Mouse (Mus musculus): ENCODE results near the gene Rgs2. TPM values are rescaled to one million over a fixed set of nuclear protein-coding genes. Genes with fewer than 3 reads are reported as not detected.

Gene Rgs2
- polyA plus RNA-seq (2015; fragmentation: Nextera tagmentation; extraction: Ambion mirVana): 108 and 119 TPM in 2 replicates

GRCm38 (mm10) chr1:144003904-144004740 lies at the start of gene Rgs2:
Gene Rgs2, minus strand, starts transcription at chr1:144004161.
- peaks cover 3% of the 10 kb centered on the region; the same call in 1 of the 2 replicates for H3K36me3 ChIP-seq (ENCODE audit: control insufficient read depth, insufficient read depth, low read length)
- H3K27me3 ChIP-seq (ENCODE audit: control insufficient read depth, insufficient read depth, low read length): no peaks in the 10 kb centered on the region
- peak within 1 kb of the TSS; percentile 73 for H3K4me2 ChIP-seq (replicated peaks; ENCODE audit: low read depth)
- TF ChIP-seq EP300 (optimal IDR thresholded peaks at IDR 0.05) (peak; percentile 12), CTCF (IDR thresholded peaks at IDR 0.05; ENCODE audit: low read depth) (peak; percentile 32)
- H3K4me3 ChIP-seq (ENCODE audit: low read depth, low read length): peak within 1 kb of the TSS; percentile 60
- ATAC-seq (ENCODE audit: low FRiP score, low TSS enrichment) (peak; percentile 99), DNase-seq (ENCODE audit: low spot score) (peak; percentile 96)
- H3K9ac ChIP-seq (ENCODE audit: low read length): peak within 1 kb of the TSS; percentile 69
- H3K27ac ChIP-seq (replicated peaks): peak within 1 kb of the TSS; percentile 83
- H3K9me3 ChIP-seq (ENCODE audit: control insufficient read depth, low read length): no peaks in the 10 kb centered on the region
- under 1% methylated on average over 54 of the region's 57 CpGs for WGBS
- no peaks in the 10 kb centered on the region; the same call in 1 of the 2 replicates for H3K4me1 ChIP-seq (replicated peaks; ENCODE audit: control insufficient read depth, insufficient read depth)

- DNase-seq (ENCODE audit: low spot score) (no peak), ATAC-seq (ENCODE audit: low FRiP score, low TSS enrichment) (no peak)
- no peak overlapping the region for H3K27ac ChIP-seq (replicated peaks)
- H3K9ac ChIP-seq (ENCODE audit: low read length): no peak overlapping the region
- WGBS: 83% methylated on average over 4 of the region's 4 CpGs
- no peak overlapping the region for H3K4me3 ChIP-seq (ENCODE audit: low read depth, low read length)
- TF ChIP-seq EP300 (optimal IDR thresholded peaks at IDR 0.05) (no peak), CTCF (IDR thresholded peaks at IDR 0.05; ENCODE audit: low read depth) (no peak)
- H3K36me3 ChIP-seq (ENCODE audit: control insufficient read depth, insufficient read depth, low read length): no peaks in the 10 kb centered on the region
- H3K27me3 ChIP-seq (ENCODE audit: control insufficient read depth, insufficient read depth, low read length): no peaks in the 10 kb centered on the region
- H3K4me2 ChIP-seq (replicated peaks; ENCODE audit: low read depth): no peak overlapping the region
- no peaks in the 10 kb centered on the region for H3K4me1 ChIP-seq (replicated peaks; ENCODE audit: control insufficient read depth, insufficient read depth)
- H3K9me3 ChIP-seq (ENCODE audit: control insufficient read depth, low read length): no peaks in the 10 kb centered on the region
These were observed 49.4 kb upstream of the Rgs2 start for GRCm38 (mm10) chr1:144053401-144053800.

GRCm38 (mm10) chr1:144041826-144042225 lies 37.9 kb upstream of the Rgs2 start:
- 91% methylated on average over 2 of the region's 2 CpGs for WGBS

GRCm38 (mm10) chr1:144033498-144033897 lies 29.5 kb upstream of the Rgs2 start:
- WGBS: 72% methylated on average over 1 of the region's 1 CpGs
- Histone ChIP-seq H3K4me1 (replicated peaks; ENCODE audit: control insufficient read depth, insufficient read depth) (no peaks in the 10 kb centered on the region), H3K9ac (ENCODE audit: low read length) (no peak overlapping the region), H3K27me3 (ENCODE audit: control insufficient read depth, insufficient read depth, low read length) (no peaks in the 10 kb centered on the region), H3K4me3 (ENCODE audit: low read depth, low read length) (no peak overlapping the region), H3K27ac (replicated peaks) (no peak overlapping the region), H3K9me3 (ENCODE audit: control insufficient read depth, low read length) (no peaks in the 10 kb centered on the region), H3K4me2 (replicated peaks; ENCODE audit: low read depth) (no peak overlapping the region), H3K36me3 (ENCODE audit: control insufficient read depth, insufficient read depth, low read length) (no peaks in the 10 kb centered on the region)
- no peak for ATAC-seq (ENCODE audit: low FRiP score, low TSS enrichment)
- TF ChIP-seq EP300 (optimal IDR thresholded peaks at IDR 0.05) (no peak), CTCF (IDR thresholded peaks at IDR 0.05; ENCODE audit: low read depth) (no peak)
- no peak for DNase-seq (ENCODE audit: low spot score)

More at GRCm38 (mm10) chr1:144041826-144042225, 37.9 kb upstream of the Rgs2 start:
- TF ChIP-seq CTCF (IDR thresholded peaks at IDR 0.05; ENCODE audit: low read depth): no peak
- no peak for TF ChIP-seq EP300 (optimal IDR thresholded peaks at IDR 0.05)
- no peak overlapping the region for H3K27ac ChIP-seq (replicated peaks)
- H3K4me2 ChIP-seq (replicated peaks; ENCODE audit: low read depth): no peak overlapping the region
- H3K4me1 ChIP-seq (replicated peaks; ENCODE audit: control insufficient read depth, insufficient read depth): no peaks in the 10 kb centered on the region
- no peak overlapping the region for H3K4me3 ChIP-seq (ENCODE audit: low read depth, low read length)
- H3K27me3 ChIP-seq (ENCODE audit: control insufficient read depth, insufficient read depth, low read length): no peaks in the 10 kb centered on the region
- no peaks in the 10 kb centered on the region for H3K36me3 ChIP-seq (ENCODE audit: control insufficient read depth, insufficient read depth, low read length)
- H3K9ac ChIP-seq (ENCODE audit: low read length): no peak overlapping the region
- ATAC-seq (ENCODE audit: low FRiP score, low TSS enrichment) (no peak), DNase-seq (ENCODE audit: low spot score) (no peak)
- no peaks in the 10 kb centered on the region for H3K9me3 ChIP-seq (ENCODE audit: control insufficient read depth, low read length)

GRCm38 (mm10) chr1:144030499-144030898 lies 26.5 kb upstream of the Rgs2 start:
- Histone ChIP-seq H3K27ac (replicated peaks) (no peak overlapping the region), H3K36me3 (ENCODE audit: control insufficient read depth, insufficient read depth, low read length) (no peaks in the 10 kb centered on the region), H3K4me2 (replicated peaks; ENCODE audit: low read depth) (no peak overlapping the region), H3K9ac (ENCODE audit: low read length) (no peak overlapping the region), H3K4me3 (ENCODE audit: low read depth, low read length) (no peak overlapping the region), H3K9me3 (ENCODE audit: control insufficient read depth, low read length) (no peaks in the 10 kb centered on the region), H3K4me1 (replicated peaks; ENCODE audit: control insufficient read depth, insufficient read depth) (no peaks in the 10 kb centered on the region), H3K27me3 (ENCODE audit: control insufficient read depth, insufficient read depth, low read length) (no peaks in the 10 kb centered on the region)
- no peak for ATAC-seq (ENCODE audit: low FRiP score, low TSS enrichment)
- WGBS: 63% methylated on average over 6 of the region's 6 CpGs
- no peak for TF ChIP-seq CTCF (IDR thresholded peaks at IDR 0.05; ENCODE audit: low read depth)
- TF ChIP-seq EP300 (optimal IDR thresholded peaks at IDR 0.05): no peak
- no peak for DNase-seq (ENCODE audit: low spot score)

- no peaks in the 10 kb centered on the region for H3K36me3 ChIP-seq (ENCODE audit: control insufficient read depth, insufficient read depth, low read length)
- H3K9me3 ChIP-seq (ENCODE audit: control insufficient read depth, low read length): no peaks in the 10 kb centered on the region
- ATAC-seq (ENCODE audit: low FRiP score, low TSS enrichment) (no peak), DNase-seq (ENCODE audit: low spot score) (no peak)
- no peak overlapping the region for H3K4me3 ChIP-seq (ENCODE audit: low read depth, low read length)
- H3K4me2 ChIP-seq (replicated peaks; ENCODE audit: low read depth): no peak overlapping the region
- WGBS: 92% methylated on average over 10 of the region's 10 CpGs
- no peaks in the 10 kb centered on the region for H3K27me3 ChIP-seq (ENCODE audit: control insufficient read depth, insufficient read depth, low read length)
- H3K4me1 ChIP-seq (replicated peaks; ENCODE audit: control insufficient read depth, insufficient read depth): no peaks in the 10 kb centered on the region
- TF ChIP-seq EP300 (optimal IDR thresholded peaks at IDR 0.05) (no peak), CTCF (IDR thresholded peaks at IDR 0.05; ENCODE audit: low read depth) (no peak)
- no peak overlapping the region for H3K27ac ChIP-seq (replicated peaks)
- no peak overlapping the region for H3K9ac ChIP-seq (ENCODE audit: low read length)
These were observed 25.7 kb upstream of the Rgs2 start for GRCm38 (mm10) chr1:144029679-144030078.

Data from stomach, postnatal 0 days (tissue).